Mouse (Mus musculus): Measurements from ENCODE around the gene Ddx24. TPM values are rescaled to one million over a fixed set of nuclear protein-coding genes. Genes with fewer than 3 reads are reported as not detected.
"Not testable (repeated sequence)": the region's sequence is repeated elsewhere in the genome, so short reads cannot be mapped to it uniquely, and the experiment has no call there.

The Ddx24 gene
- total RNA-seq (2021) = 100 to 1,000 TPM; 121 to 122 TPM
- long read RNA-seq, experiment 1, full-length matches to known transcripts = 105 of 129 reads
- long read RNA-seq, experiment 1, partial matches to known transcripts = 20 of 129 reads
- long read RNA-seq, experiment 1, other reads (novel, unspliced or antisense) = 4 of 129 reads
- long read RNA-seq, experiment 2, full-length matches to known transcripts = 46 of 54 reads
- long read RNA-seq, experiment 2, partial matches to known transcripts = 7 of 54 reads
- long read RNA-seq, experiment 2, other reads (novel, unspliced or antisense) = 1 of 54 reads

- peak; percentile 98 to 99 for DNase-seq
These were observed at the start of gene Ddx24 for GRCm38 (mm10) chr12:103425729-103426470. Gene Ddx24 (minus strand): TSS chr12:103425830.

- no peak for DNase-seq
These were observed 48.9 kb upstream of the Ddx24 start for GRCm38 (mm10) chr12:103474481-103474880.

GRCm38 (mm10) chr12:103457140-103457539 lies 31.5 kb upstream of the Ddx24 start, which contains the start of gene Ifi27l2b:
Gene Ifi27l2b (minus strand): TSS chr12:103457223.
- no peak for DNase-seq

- DNase-seq = not testable (repeated sequence)
These were observed 31.1 kb upstream of the Ddx24 start for GRCm38 (mm10) chr12:103456727-103457126.

GRCm38 (mm10) chr12:103453361-103453760 lies 27.7 kb upstream of the Ddx24 start:
- no peak for DNase-seq

GRCm38 (mm10) chr12:103445060-103445459 lies 19.4 kb upstream of the Ddx24 start:
- DNase-seq = no peak

- not testable (repeated sequence) for DNase-seq
These were observed 18.6 kb upstream of the Ddx24 start for GRCm38 (mm10) chr12:103444261-103444660.

- peak in 1 of 2 experiments; percentile 52 for DNase-seq
These were observed 17.9 kb upstream of the Ddx24 start, which contains the start of gene Ifi27l2a for GRCm38 (mm10) chr12:103443524-103443923. Gene Ifi27l2a (minus strand): TSS chr12:103443680.

- peak in 1 of 2 experiments; percentile 30 for DNase-seq
These were observed 12.0 kb upstream of the Ddx24 start for GRCm38 (mm10) chr12:103437601-103438000.

GRCm38 (mm10) chr12:103434861-103435260 lies 9.2 kb upstream of the Ddx24 start:
- no peak for DNase-seq

GRCm38 (mm10) chr12:103433986-103434731 lies 8.5 kb upstream of the Ddx24 start, which contains the start of gene Ifi27:
Gene Ifi27 (plus strand): TSS chr12:103434211.
- DNase-seq = peak; percentile 75 to 88

GRCm38 (mm10) chr12:103433430-103433829 lies 7.8 kb upstream of the Ddx24 start:
- peak; percentile 74 to 78 for DNase-seq

- DNase-seq = no peak
These were observed 1.1 kb upstream of the Ddx24 start for GRCm38 (mm10) chr12:103426710-103427109.

GRCm38 (mm10) chr12:103425016-103425728 lies 458 bp downstream of the Ddx24 start:
- DNase-seq = peak in 1 of 2 experiments; percentile 24

- DNase-seq = no peak
These were observed 17.5 kb downstream of the Ddx24 start for GRCm38 (mm10) chr12:103408144-103408543.

- no peak for DNase-seq
These were observed 17.9 kb downstream of the Ddx24 start, which contains the start of gene 9330161L09Rik for GRCm38 (mm10) chr12:103407720-103408119. Gene 9330161L09Rik (minus strand): TSS chr12:103407820.

- DNase-seq = no peak
These were observed 21.5 kb downstream of the Ddx24 start for GRCm38 (mm10) chr12:103404131-103404530.

GRCm38 (mm10) chr12:103396751-103397150 lies 28.9 kb downstream of the Ddx24 start:
- no peak for DNase-seq

GRCm38 (mm10) chr12:103395486-103396275 lies 29.9 kb downstream of the Ddx24 start:
- no peak for DNase-seq

- DNase-seq = no peak
These were observed 32.1 kb downstream of the Ddx24 start for GRCm38 (mm10) chr12:103393528-103393927.

GRCm38 (mm10) chr12:103391098-103391497 lies 34.5 kb downstream of the Ddx24 start:
- no peak for DNase-seq
